Mouse (Mus musculus): ENCODE measurements around the gene Mthfd1. TPM values are rescaled to one million over a fixed set of nuclear protein-coding genes. Genes with fewer than 3 reads are reported as not detected.

Mthfd1 gene
- polyA plus RNA-seq, 1 experiment from 2014 or later: 30.5 TPM

DNA sequence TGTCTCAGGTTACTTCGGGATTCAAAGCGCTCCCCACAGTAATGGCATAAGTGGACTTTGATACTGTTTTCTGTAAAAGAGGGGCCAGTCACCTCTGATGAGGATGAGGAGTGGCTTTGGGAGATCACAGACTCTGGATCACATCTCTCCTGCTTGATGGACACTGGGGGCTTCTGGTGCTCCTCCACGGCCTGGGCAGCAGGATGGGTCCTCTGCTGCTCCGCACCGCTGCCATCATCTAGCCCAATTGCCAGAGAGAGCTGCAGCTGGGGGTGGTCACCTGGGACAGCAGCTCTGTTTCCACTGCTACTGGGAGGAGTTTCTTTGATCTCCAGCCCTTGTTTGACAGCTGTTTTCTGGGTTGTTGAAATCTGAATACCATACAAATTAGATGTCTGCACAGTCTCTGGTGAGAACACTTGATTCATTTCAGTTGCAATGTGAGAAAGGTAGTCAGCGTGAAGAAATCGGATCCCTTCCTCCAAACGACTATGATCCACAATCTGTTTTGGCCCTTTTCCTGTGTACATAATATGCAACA, 94.7 kb downstream of the Mthfd1 start:
- WGBS: 90% methylated on average over 8 of the region's 8 CpGs
- Histone ChIP-seq H3K36me3 (replicated peaks; ENCODE audit: control insufficient read depth, insufficient read depth) (peaks cover 61% of the 10 kb centered on the region), H3K9me3 (ENCODE audit: control insufficient read depth, low read length) (no peaks in the 10 kb centered on the region), H3K4me3 (replicated peaks; ENCODE audit: low read length) (no peak overlapping the region), H3K4me1 (replicated peaks; ENCODE audit: control insufficient read depth, insufficient read depth, low read length) (no peaks in the 10 kb centered on the region), H3K4me2 (replicated peaks) (no peak overlapping the region), H3K27me3 (ENCODE audit: control insufficient read depth, insufficient read depth, low read length) (no peaks in the 10 kb centered on the region), H3K27ac (no peak overlapping the region), H3K9ac (no peak overlapping the region)
- ATAC-seq (ENCODE audit: low FRiP score): no peak
- no peak for DNase-seq (ENCODE audit: low spot score)

DNA sequence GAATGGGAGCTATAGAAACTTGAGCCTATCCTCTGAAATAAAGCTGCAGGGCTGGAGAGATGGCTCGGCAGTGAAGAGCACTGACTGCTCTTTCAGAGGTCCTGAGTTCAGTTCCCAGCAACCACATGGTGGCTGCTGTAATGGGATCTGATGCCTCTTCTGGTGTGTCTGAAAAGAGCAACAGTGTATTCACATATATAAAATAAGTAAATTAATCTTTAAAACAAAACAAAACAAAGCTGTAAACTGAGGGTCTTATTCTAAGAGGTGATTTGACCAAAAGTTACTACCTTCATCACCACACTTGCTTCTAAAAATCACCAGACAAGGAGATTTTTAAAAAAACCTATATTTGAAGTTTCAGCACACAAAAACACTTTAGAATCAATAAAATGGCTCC, 105.8 kb downstream of the Mthfd1 start:
- DNase-seq (ENCODE audit: low spot score): no peak

DNA sequence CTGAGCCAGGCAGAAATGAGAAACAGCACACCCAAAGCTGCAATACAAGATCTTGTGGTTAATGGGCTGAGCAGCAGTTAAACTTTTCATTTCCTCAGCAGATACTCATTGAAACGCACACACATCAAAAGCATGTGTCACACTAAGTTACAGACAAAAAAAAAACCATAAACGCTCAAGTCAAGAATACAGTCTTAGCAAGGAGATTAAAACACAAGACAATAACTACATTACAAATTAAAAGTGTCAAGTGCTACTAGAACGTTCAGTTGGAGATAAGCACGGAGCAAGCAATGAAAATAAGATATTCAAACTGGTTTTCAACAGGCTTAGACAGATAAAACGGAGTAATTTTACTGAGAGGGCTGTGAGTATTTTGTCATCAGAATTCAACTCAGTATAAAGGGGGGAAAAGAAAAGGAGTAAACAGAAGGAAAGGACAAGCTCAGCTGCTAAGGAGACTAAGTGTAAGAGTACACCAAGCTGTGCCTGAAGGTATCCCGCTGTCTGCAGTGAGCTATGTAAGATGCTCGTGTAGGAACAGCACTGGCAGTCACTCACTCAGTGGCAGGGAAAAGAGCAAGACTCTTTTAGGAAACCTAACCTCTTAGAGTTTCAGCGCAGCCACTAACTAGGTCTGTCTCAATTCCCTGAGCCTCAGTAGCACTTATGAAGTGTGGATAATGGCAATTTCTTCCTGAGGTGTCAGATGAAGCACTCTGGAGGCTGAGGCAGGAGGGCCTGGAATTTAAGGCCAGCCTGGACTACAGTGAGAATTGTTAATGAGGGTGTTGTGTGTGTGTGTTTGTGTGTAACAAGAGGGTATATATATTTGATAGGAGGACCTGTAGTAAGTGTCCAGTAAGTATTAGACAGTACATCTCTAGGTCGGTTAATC, 106.6 kb downstream of the Mthfd1 start:
- WGBS: 81% methylated on average over 9 of the region's 9 CpGs
- H3K27me3 ChIP-seq (ENCODE audit: control insufficient read depth, insufficient read depth, low read length): no peaks in the 10 kb centered on the region
- H3K4me3 ChIP-seq (replicated peaks; ENCODE audit: low read length): no peak overlapping the region
- no peak overlapping the region for H3K4me2 ChIP-seq (replicated peaks)
- H3K4me1 ChIP-seq (replicated peaks; ENCODE audit: control insufficient read depth, insufficient read depth, low read length): peaks cover 9% of the 10 kb centered on the region; the same call in 1 of the 2 replicates
- no peak for ATAC-seq (ENCODE audit: low FRiP score)
- no peaks in the 10 kb centered on the region for H3K9me3 ChIP-seq (ENCODE audit: control insufficient read depth, low read length)
- H3K36me3 ChIP-seq (replicated peaks; ENCODE audit: control insufficient read depth, insufficient read depth): no peaks in the 10 kb centered on the region
- DNase-seq (ENCODE audit: low spot score): no peak
- H3K27ac ChIP-seq: no peak overlapping the region
- no peak overlapping the region for H3K9ac ChIP-seq

More for the DNA sequence above, 105.8 kb downstream of the Mthfd1 start:
- Histone ChIP-seq H3K4me1 (replicated peaks; ENCODE audit: control insufficient read depth, insufficient read depth, low read length) (peaks cover 3% of the 10 kb centered on the region; the same call in 1 of the 2 replicates), H3K4me3 (replicated peaks; ENCODE audit: low read length) (no peak overlapping the region), H3K4me2 (replicated peaks) (no peak overlapping the region), H3K9ac (no peak overlapping the region), H3K36me3 (replicated peaks; ENCODE audit: control insufficient read depth, insufficient read depth) (no peaks in the 10 kb centered on the region), H3K27ac (no peak overlapping the region), H3K9me3 (ENCODE audit: control insufficient read depth, low read length) (no peaks in the 10 kb centered on the region), H3K27me3 (ENCODE audit: control insufficient read depth, insufficient read depth, low read length) (no peaks in the 10 kb centered on the region)
- WGBS: 40% methylated on average over 1 of the region's 1 CpGs
- no peak for ATAC-seq (ENCODE audit: low FRiP score)

DNA sequence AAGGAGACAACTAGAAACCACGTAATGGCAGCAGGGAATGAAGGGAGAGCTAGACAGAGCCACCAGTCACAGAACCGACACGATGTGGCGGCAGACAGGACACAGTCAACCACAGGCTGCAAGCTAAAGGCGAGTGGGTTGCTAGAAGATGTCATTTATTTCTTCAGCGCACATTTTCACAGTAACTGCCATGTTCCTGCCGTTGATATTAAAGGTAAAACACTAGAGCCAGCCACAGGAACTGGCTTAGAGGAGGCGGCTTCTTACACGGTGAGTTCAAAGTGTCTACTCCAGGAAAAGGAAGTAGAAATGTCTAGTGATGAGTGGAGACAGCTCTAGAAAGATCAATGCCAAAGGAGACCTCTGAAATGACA, 107.2 kb downstream of the Mthfd1 start:
- Histone ChIP-seq H3K4me2 (replicated peaks) (no peak overlapping the region), H3K27me3 (ENCODE audit: control insufficient read depth, insufficient read depth, low read length) (no peaks in the 10 kb centered on the region), H3K4me3 (replicated peaks; ENCODE audit: low read length) (no peak overlapping the region), H3K9me3 (ENCODE audit: control insufficient read depth, low read length) (no peaks in the 10 kb centered on the region), H3K9ac (no peak overlapping the region), H3K27ac (no peak overlapping the region), H3K4me1 (replicated peaks; ENCODE audit: control insufficient read depth, insufficient read depth, low read length) (peaks cover 15% of the 10 kb centered on the region), H3K36me3 (replicated peaks; ENCODE audit: control insufficient read depth, insufficient read depth) (no peaks in the 10 kb centered on the region)
- ATAC-seq (ENCODE audit: low FRiP score) (no peak), DNase-seq (ENCODE audit: low spot score) (no peak)
- 90% methylated on average over 9 of the region's 9 CpGs for WGBS

DNA sequence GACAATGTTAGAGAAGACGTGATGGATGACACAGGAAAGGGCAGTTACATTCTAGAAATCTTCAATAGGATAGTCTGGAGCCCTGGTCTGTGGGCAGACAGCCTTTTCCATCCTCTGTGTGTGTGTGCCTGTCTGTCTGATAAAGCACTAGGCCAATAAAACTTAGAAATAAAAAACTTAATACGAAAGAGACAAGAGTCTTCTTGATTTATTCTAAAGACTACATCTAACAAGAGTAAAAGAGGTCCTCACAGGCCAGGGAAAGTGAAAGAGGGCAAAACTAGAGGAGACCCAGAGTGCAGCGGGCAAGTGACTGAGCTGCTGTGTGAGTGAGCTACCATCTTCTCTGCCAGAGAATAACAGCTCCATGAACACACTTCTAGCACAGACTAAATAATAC, 111.2 kb downstream of the Mthfd1 start:
- Histone ChIP-seq H3K9ac (0 out of 2 replicates have a peak overlapping the region, but pooled peaks have one; percentile 20), H3K4me3 (replicated peaks; ENCODE audit: low read length) (no peak overlapping the region), H3K36me3 (replicated peaks; ENCODE audit: control insufficient read depth, insufficient read depth) (no peaks in the 10 kb centered on the region), H3K27ac (no peak overlapping the region), H3K4me2 (replicated peaks) (no peak overlapping the region), H3K9me3 (ENCODE audit: control insufficient read depth, low read length) (no peaks in the 10 kb centered on the region), H3K27me3 (ENCODE audit: control insufficient read depth, insufficient read depth, low read length) (no peaks in the 10 kb centered on the region), H3K4me1 (replicated peaks; ENCODE audit: control insufficient read depth, insufficient read depth, low read length) (peaks cover 28% of the 10 kb centered on the region)
- DNase-seq (ENCODE audit: low spot score) (no peak), ATAC-seq (ENCODE audit: low FRiP score) (no peak)
- WGBS: 87% methylated on average over 3 of the region's 3 CpGs

DNA sequence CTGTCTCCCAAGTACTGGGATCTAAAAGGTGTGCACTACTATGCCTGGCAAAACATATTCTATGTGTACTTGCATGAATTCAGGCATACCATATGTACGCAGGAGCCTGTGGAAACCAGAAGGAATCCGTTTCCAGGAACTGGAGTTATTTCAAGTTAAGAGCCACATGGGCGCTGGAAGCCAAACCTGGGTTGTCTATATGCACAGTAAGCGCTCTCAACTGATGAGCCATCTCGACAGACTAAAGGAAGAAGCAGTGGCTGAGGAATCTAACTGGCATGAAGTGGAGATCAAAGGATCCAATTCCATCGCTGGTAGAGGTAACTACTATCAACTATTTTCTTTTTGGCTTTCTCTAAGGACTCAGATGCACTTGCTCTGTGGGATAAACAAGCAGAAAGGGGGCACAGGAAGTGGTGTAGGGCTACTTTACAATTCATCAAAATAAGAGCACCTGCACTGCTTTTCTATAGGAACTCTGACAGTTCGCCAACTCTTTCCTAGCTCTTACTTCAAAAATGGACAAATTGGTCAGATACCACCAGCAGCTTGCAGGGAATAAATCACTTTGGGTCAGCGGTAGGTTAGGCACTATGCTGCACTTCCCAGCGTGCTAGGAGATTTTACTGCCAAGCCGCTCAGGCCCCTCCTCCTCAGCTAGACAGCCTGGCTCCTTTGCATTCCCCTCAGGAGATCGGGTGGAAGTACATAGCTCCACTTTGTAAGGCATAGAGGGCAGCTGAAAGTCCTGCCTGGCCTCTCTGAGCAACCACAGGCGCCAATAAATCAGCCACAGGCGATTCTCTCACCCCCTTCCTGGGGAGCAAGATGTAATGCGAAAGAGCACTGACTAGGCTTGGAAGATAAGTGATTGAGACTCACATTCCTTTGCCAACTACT, 112.2 kb downstream of the Mthfd1 start:
- no peaks in the 10 kb centered on the region for H3K27me3 ChIP-seq (ENCODE audit: control insufficient read depth, insufficient read depth, low read length)
- H3K36me3 ChIP-seq (replicated peaks; ENCODE audit: control insufficient read depth, insufficient read depth): no peaks in the 10 kb centered on the region
- H3K9me3 ChIP-seq (ENCODE audit: control insufficient read depth, low read length): no peaks in the 10 kb centered on the region
- H3K9ac ChIP-seq: peak overlapping the region; percentile 99
- H3K4me2 ChIP-seq (replicated peaks): peak overlapping the region; percentile 86
- WGBS: 25% methylated on average over 14 of the region's 14 CpGs
- peak overlapping the region; percentile 7; the same call in 1 of the 2 replicates for H3K27ac ChIP-seq
- DNase-seq (ENCODE audit: low spot score) (no peak), ATAC-seq (ENCODE audit: low FRiP score) (no peak)
- H3K4me1 ChIP-seq (replicated peaks; ENCODE audit: control insufficient read depth, insufficient read depth, low read length): peaks cover 35% of the 10 kb centered on the region
- H3K4me3 ChIP-seq (replicated peaks; ENCODE audit: low read length): peak overlapping the region; percentile 96; the same call in 1 of the 2 replicates

DNA sequence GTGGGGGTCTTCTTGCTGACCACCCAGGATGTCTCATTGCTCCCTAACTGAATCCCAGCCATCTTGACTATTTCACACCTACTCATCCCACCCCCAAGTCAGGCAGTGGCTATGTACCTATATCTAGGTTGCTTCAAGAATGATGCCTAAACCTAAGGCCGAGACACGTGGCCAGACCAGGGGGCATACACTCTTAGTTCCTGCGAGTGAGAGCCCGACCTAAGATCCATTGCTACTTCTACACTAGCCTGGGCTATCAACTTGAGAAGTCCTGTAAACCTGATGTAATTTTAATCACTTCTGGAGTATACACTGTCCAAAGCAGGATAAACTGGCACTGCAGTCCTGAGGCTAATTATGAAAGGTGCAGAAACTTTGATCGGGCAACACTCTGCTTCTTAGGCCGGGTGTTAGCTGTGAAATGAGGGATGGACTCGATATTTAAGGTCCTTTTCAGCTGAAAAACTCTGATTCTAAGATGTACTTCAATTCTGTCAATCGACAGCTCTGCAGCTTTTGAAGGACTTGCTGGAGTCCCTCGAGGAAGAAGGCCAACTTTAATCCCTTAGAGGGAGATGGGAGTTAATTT, 113.2 kb downstream of the Mthfd1 start:
- H3K4me3 ChIP-seq (replicated peaks; ENCODE audit: low read length): peak overlapping the region; percentile 96
- H3K27me3 ChIP-seq (ENCODE audit: control insufficient read depth, insufficient read depth, low read length): no peaks in the 10 kb centered on the region
- H3K4me2 ChIP-seq (replicated peaks): peak overlapping the region; percentile 86
- no peaks in the 10 kb centered on the region for H3K9me3 ChIP-seq (ENCODE audit: control insufficient read depth, low read length)
- H3K4me1 ChIP-seq (replicated peaks; ENCODE audit: control insufficient read depth, insufficient read depth, low read length): peaks cover 36% of the 10 kb centered on the region
- peak overlapping the region; percentile 99 for H3K9ac ChIP-seq
- ATAC-seq (ENCODE audit: low FRiP score) (no peak), DNase-seq (ENCODE audit: low spot score) (no peak)
- WGBS: 10% methylated on average over 9 of the region's 9 CpGs
- no peaks in the 10 kb centered on the region for H3K36me3 ChIP-seq (replicated peaks; ENCODE audit: control insufficient read depth, insufficient read depth)
- H3K27ac ChIP-seq: peak overlapping the region; percentile 98

DNA sequence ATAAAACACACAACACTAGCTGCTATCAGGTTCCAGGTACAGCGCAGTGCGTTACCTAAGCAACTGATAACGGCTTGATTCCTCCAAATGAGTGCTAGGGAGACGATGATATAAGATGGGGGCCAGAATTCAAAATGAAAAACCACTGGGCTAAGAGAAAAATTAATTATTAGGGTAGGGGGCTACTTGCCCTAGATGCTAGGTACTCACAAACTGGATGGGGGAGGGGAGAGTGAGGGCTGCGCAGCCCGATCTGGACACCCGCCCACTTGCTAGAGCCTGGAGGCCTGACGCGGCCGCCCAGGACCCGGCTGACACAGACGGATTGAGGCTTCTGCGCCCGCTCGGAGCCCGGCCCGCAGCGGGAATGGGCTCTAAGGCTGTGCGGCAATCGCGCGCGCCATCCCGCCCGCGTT, 113.7 kb downstream of the Mthfd1 start:
- WGBS: 0% methylated on average over 26 of the region's 26 CpGs
- peak; percentile 59 for ATAC-seq (ENCODE audit: low FRiP score)

More for the DNA sequence above, 113.7 kb downstream of the Mthfd1 start:
- Histone ChIP-seq H3K36me3 (replicated peaks; ENCODE audit: control insufficient read depth, insufficient read depth) (no peaks in the 10 kb centered on the region), H3K27me3 (ENCODE audit: control insufficient read depth, insufficient read depth, low read length) (no peaks in the 10 kb centered on the region), H3K27ac (peak overlapping the region; percentile 98), H3K4me3 (replicated peaks; ENCODE audit: low read length) (peak overlapping the region; percentile 96), H3K4me1 (replicated peaks; ENCODE audit: control insufficient read depth, insufficient read depth, low read length) (peaks cover 36% of the 10 kb centered on the region), H3K9ac (peak overlapping the region; percentile 99), H3K9me3 (ENCODE audit: control insufficient read depth, low read length) (no peaks in the 10 kb centered on the region), H3K4me2 (replicated peaks) (peak overlapping the region; percentile 86)
- DNase-seq (ENCODE audit: low spot score): peak; percentile 71
